Mouse (Mus musculus): Measurements from ENCODE around the gene Auts2. TPM values are rescaled to one million over a fixed set of nuclear protein-coding genes. Genes with fewer than 3 reads are reported as not detected.
A peak's percentile ranks its signal among the peaks of the same experiment; 100 is the strongest.

The Auts2 gene
- total and polyA plus RNA-seq, 3 experiments: 16.9 to 35.7 (median 28.1) TPM

GRCm38 (mm10) chr5:132486831-132487230, 56.3 kb downstream of the Auts2 start:
- DNase-seq: peak in 1 of 2 experiments; percentile 42
- intact Hi-C loops (cut with DNase I): loop anchor here (2.0 to 5.0 kb wide), 2 partner anchors 56 to 145 kb away; partner anchors contain the start of gene Auts2
- Histone ChIP-seq H3K27ac (peak overlapping the region; percentile 64), H3K4me1 (ENCODE audit: control insufficient read depth, insufficient read depth, low read length) (peaks cover 19% of the 10 kb centered on the region), H3K27me3 (ENCODE audit: control insufficient read depth, insufficient read depth, low read length) (no peaks in the 10 kb centered on the region), H3K79me2 (replicated peaks; ENCODE audit: control insufficient read depth, insufficient read depth, low read length) (0 out of 2 replicates have a peak, but pooled peaks cover 2% of the 10 kb centered on the region), H3K36me3 (ENCODE audit: control insufficient read depth, insufficient read depth, low read length) (peaks cover 2% of the 10 kb centered on the region), H3K4me3 (no peak overlapping the region; the same call in 1 of the 2 replicates), H3K9ac (ENCODE audit: low read depth, low read length) (no peak overlapping the region)
- TF ChIP-seq POLR2A (IDR thresholded peaks at IDR 0.05; ENCODE audit: insufficient read depth, low read depth, low read length): peak; percentile 21; the same call in 1 of the 2 replicates
- peak; percentile 56; the same call in 1 of the 2 replicates for TF ChIP-seq EP300 (IDR thresholded peaks at IDR 0.05; ENCODE audit: insufficient read depth, low read depth, low read length)
- TF ChIP-seq CTCF (IDR thresholded peaks at IDR 0.05): no peak
- 40% methylated on average over 7 of the region's 7 CpGs for WGBS

GRCm38 (mm10) chr5:132485994-132486393, 57.1 kb downstream of the Auts2 start:
- H3K79me2 ChIP-seq (replicated peaks; ENCODE audit: control insufficient read depth, insufficient read depth, low read length): 0 out of 2 replicates have a peak, but pooled peaks cover 2% of the 10 kb centered on the region
- no peak overlapping the region for H3K9ac ChIP-seq (ENCODE audit: low read depth, low read length)
- intact Hi-C loops (cut with DNase I): loop anchor here (2.0 to 5.0 kb wide), 2 partner anchors 57 to 146 kb away; partner anchors contain the start of gene Auts2
- TF ChIP-seq POLR2A (IDR thresholded peaks at IDR 0.05; ENCODE audit: insufficient read depth, low read depth, low read length) (no peak), CTCF (IDR thresholded peaks at IDR 0.05) (no peak), EP300 (IDR thresholded peaks at IDR 0.05; ENCODE audit: insufficient read depth, low read depth, low read length) (peak; percentile 90; the same call in 1 of the 2 replicates)
- WGBS: 59% methylated on average over 6 of the region's 6 CpGs
- peaks cover 14% of the 10 kb centered on the region for H3K4me1 ChIP-seq (ENCODE audit: control insufficient read depth, insufficient read depth, low read length)
- H3K4me3 ChIP-seq: no peak overlapping the region
- peaks cover 2% of the 10 kb centered on the region for H3K36me3 ChIP-seq (ENCODE audit: control insufficient read depth, insufficient read depth, low read length)
- peak overlapping the region; percentile 63 for H3K27ac ChIP-seq
- no peak for DNase-seq
- H3K27me3 ChIP-seq (ENCODE audit: control insufficient read depth, insufficient read depth, low read length): no peaks in the 10 kb centered on the region

- intact Hi-C loops (cut with DNase I): loop anchor here (5.0 kb wide), 1 partner anchor 147 kb away; no protein-coding TSS in a partner anchor
- WGBS: 60% methylated on average over 3 of the region's 3 CpGs
These were observed 57.7 kb downstream of the Auts2 start for GRCm38 (mm10) chr5:132485448-132485847.

GRCm38 (mm10) chr5:132481476-132481875, 61.7 kb downstream of the Auts2 start:
- DNase-seq: no peak
- Histone ChIP-seq H3K4me3 (no peak overlapping the region), H3K27me3 (ENCODE audit: control insufficient read depth, insufficient read depth, low read length) (no peaks in the 10 kb centered on the region), H3K27ac (no peak overlapping the region), H3K9ac (ENCODE audit: low read depth, low read length) (no peak overlapping the region), H3K79me2 (replicated peaks; ENCODE audit: control insufficient read depth, insufficient read depth, low read length) (0 out of 2 replicates have a peak, but pooled peaks cover 2% of the 10 kb centered on the region), H3K36me3 (ENCODE audit: control insufficient read depth, insufficient read depth, low read length) (no peaks in the 10 kb centered on the region), H3K4me1 (ENCODE audit: control insufficient read depth, insufficient read depth, low read length) (peaks cover 6% of the 10 kb centered on the region)
- intact Hi-C loops (cut with DNase I): no loop called here
- 89% methylated on average over 3 of the region's 3 CpGs for WGBS
- TF ChIP-seq POLR2A (IDR thresholded peaks at IDR 0.05; ENCODE audit: insufficient read depth, low read depth, low read length): no peak
- no peak for TF ChIP-seq EP300 (IDR thresholded peaks at IDR 0.05; ENCODE audit: insufficient read depth, low read depth, low read length)
- TF ChIP-seq CTCF (IDR thresholded peaks at IDR 0.05): no peak

More at GRCm38 (mm10) chr5:132485448-132485847, 57.7 kb downstream of the Auts2 start:
- no peak overlapping the region for H3K4me3 ChIP-seq
- peaks cover 14% of the 10 kb centered on the region for H3K4me1 ChIP-seq (ENCODE audit: control insufficient read depth, insufficient read depth, low read length)
- 0 out of 2 replicates have a peak, but pooled peaks cover 2% of the 10 kb centered on the region for H3K79me2 ChIP-seq (replicated peaks; ENCODE audit: control insufficient read depth, insufficient read depth, low read length)
- no peak for DNase-seq
- no peak overlapping the region for H3K9ac ChIP-seq (ENCODE audit: low read depth, low read length)
- no peak for TF ChIP-seq CTCF (IDR thresholded peaks at IDR 0.05)
- peak overlapping the region; percentile 63; the same call in 1 of the 2 replicates for H3K27ac ChIP-seq
- no peaks in the 10 kb centered on the region for H3K27me3 ChIP-seq (ENCODE audit: control insufficient read depth, insufficient read depth, low read length)
- H3K36me3 ChIP-seq (ENCODE audit: control insufficient read depth, insufficient read depth, low read length): peaks cover 2% of the 10 kb centered on the region

GRCm38 (mm10) chr5:132480461-132480860, 62.7 kb downstream of the Auts2 start:
- H3K4me1 ChIP-seq (ENCODE audit: control insufficient read depth, insufficient read depth, low read length): peaks cover 3% of the 10 kb centered on the region
- intact Hi-C loops (cut with DNase I): no loop called here
- no peak overlapping the region for H3K9ac ChIP-seq (ENCODE audit: low read depth, low read length)
- no peaks in the 10 kb centered on the region for H3K36me3 ChIP-seq (ENCODE audit: control insufficient read depth, insufficient read depth, low read length)
- H3K4me3 ChIP-seq: no peak overlapping the region
- no peak for DNase-seq
- no peaks in the 10 kb centered on the region for H3K27me3 ChIP-seq (ENCODE audit: control insufficient read depth, insufficient read depth, low read length)
- 91% methylated on average over 6 of the region's 6 CpGs for WGBS
- no peak for TF ChIP-seq EP300 (IDR thresholded peaks at IDR 0.05; ENCODE audit: insufficient read depth, low read depth, low read length)
- no peak for TF ChIP-seq CTCF (IDR thresholded peaks at IDR 0.05)
- TF ChIP-seq POLR2A (IDR thresholded peaks at IDR 0.05; ENCODE audit: insufficient read depth, low read depth, low read length): no peak
- 0 out of 2 replicates have a peak, but pooled peaks cover 2% of the 10 kb centered on the region for H3K79me2 ChIP-seq (replicated peaks; ENCODE audit: control insufficient read depth, insufficient read depth, low read length)
- H3K27ac ChIP-seq: no peak overlapping the region

GRCm38 (mm10) chr5:132479227-132479857, 63.8 kb downstream of the Auts2 start:
- no peak for DNase-seq
- H3K4me1 ChIP-seq (ENCODE audit: control insufficient read depth, insufficient read depth, low read length): no peaks in the 10 kb centered on the region
- peak overlapping the region; percentile 14; the same call in 1 of the 2 replicates for H3K4me3 ChIP-seq
- peak overlapping the region; percentile 48 for H3K27ac ChIP-seq
- H3K79me2 ChIP-seq (replicated peaks; ENCODE audit: control insufficient read depth, insufficient read depth, low read length): no peaks in the 10 kb centered on the region
- TF ChIP-seq EP300 (IDR thresholded peaks at IDR 0.05; ENCODE audit: insufficient read depth, low read depth, low read length) (no peak), CTCF (IDR thresholded peaks at IDR 0.05) (no peak), POLR2A (IDR thresholded peaks at IDR 0.05; ENCODE audit: insufficient read depth, low read depth, low read length) (no peak)
- intact Hi-C loops (cut with DNase I): no loop called here
- H3K36me3 ChIP-seq (ENCODE audit: control insufficient read depth, insufficient read depth, low read length): no peaks in the 10 kb centered on the region
- H3K9ac ChIP-seq (ENCODE audit: low read depth, low read length): peak overlapping the region; percentile 23; the same call in 1 of the 2 replicates
- WGBS: 29% methylated on average over 11 of the region's 11 CpGs
- H3K27me3 ChIP-seq (ENCODE audit: control insufficient read depth, insufficient read depth, low read length): no peaks in the 10 kb centered on the region

Data from heart, adult 2 months (tissue).